Mouse (Mus musculus) cerebellum, adult 2 months (tissue): ENCODE measurements around the gene Tmem260. TPM values are rescaled to one million over a fixed set of nuclear protein-coding genes. Genes with fewer than 3 reads are reported as not detected.
"Not testable (repeated sequence)": the region's sequence is repeated elsewhere in the genome, so short reads cannot be mapped to it uniquely, and the experiment has no call there.

ENCODE experiments used
- DNase-seq, 2 experiments: peaks; one replicate each; pipeline ENCODE4 v3.0.0; 2021
- H3K27ac ChIP-seq: fragments of 200-500 bp; 2 replicates; pipeline ENCODE4 v1.5.1; 2012; ENCODE audit warnings: low read length, control low read depth, inconsistent platforms; ENCODE audit not compliant: insufficient read depth
- H3K27me3 ChIP-seq: fragments of 200-500 bp; 2 replicates; pipeline ENCODE4 v1.6.1; 2012; ENCODE audit warnings: inconsistent platforms, mild to moderate bottlenecking, low read length, moderate library complexity; ENCODE audit not compliant: control insufficient read depth, insufficient read depth
- H3K4me1 ChIP-seq: fragments of 200-500 bp; 2 replicates; pipeline ENCODE4 v1.6.1; 2011; ENCODE audit warnings: low read length; ENCODE audit not compliant: control insufficient read depth, insufficient read depth
- H3K4me3 ChIP-seq: fragments of 200-500 bp; replicated peaks from 2 replicates; pipeline ENCODE3; 2011; ENCODE audit warnings: mild to moderate bottlenecking, low read depth, low read length, control low read depth; ENCODE audit not compliant: insufficient read depth
- CTCF ChIP-seq: fragments of 200-500 bp; IDR thresholded peaks from 2 replicates; pipeline ENCODE4 v1.5.1; 2011; ENCODE audit warnings: low read depth, mild to moderate bottlenecking, control low read depth, low read length, moderate library complexity, borderline replicate concordance; ENCODE audit not compliant: insufficient read depth
- POLR2A ChIP-seq: fragments of 200-500 bp; IDR thresholded peaks from 2 replicates; pipeline ENCODE4 v1.6.1; 2011; ENCODE audit warnings: low read length, control low read depth, borderline replicate concordance; ENCODE audit not compliant: insufficient read depth
- WGBS: fragments of 180-500 bp; shearing (Covaris S2); methylation state at CpG from one replicate; pipeline ENCODE4 v1.1.7; 2018; 5-methylcytosine and 5-hydroxymethylcytosine counted together
- polyA plus RNA-seq: library from polyadenylated mRNA; depleted of rRNA; stranded (reverse); fragments of >200 nt; gene quantifications from 2 replicates; pipeline ENCODE4 v1.2.3, GENCODE M21; 2012

Tmem260 gene
- polyA plus RNA-seq, 1 experiment, result 18.6 TPM

GRCm38 (mm10) chr14:48458901-48459300 is 13.0 kb downstream of the Tmem260 start:
- TF ChIP-seq POLR2A (no peak), CTCF (no peak)
- H3K4me1 ChIP-seq, result no peaks in the 10 kb centered on the region
- no peak for DNase-seq
- no peak overlapping the region for H3K4me3 ChIP-seq
- H3K27me3 ChIP-seq, result no peaks in the 10 kb centered on the region
- no peak overlapping the region for H3K27ac ChIP-seq
- 94% methylated on average over 9 of the region's 9 CpGs for WGBS

- WGBS, result 56% methylated on average over 7 of the region's 7 CpGs
- DNase-seq, result no peak
- H3K27ac ChIP-seq, result no peak overlapping the region
- H3K4me3 ChIP-seq, result no peak overlapping the region
- H3K27me3 ChIP-seq, result no peaks in the 10 kb centered on the region
- TF ChIP-seq POLR2A, result no peak
- no peak for TF ChIP-seq CTCF
- H3K4me1 ChIP-seq, result no peaks in the 10 kb centered on the region
Measured at GRCm38 (mm10) chr14:48468339-48468738, 22.4 kb downstream of the Tmem260 start.

DNA sequence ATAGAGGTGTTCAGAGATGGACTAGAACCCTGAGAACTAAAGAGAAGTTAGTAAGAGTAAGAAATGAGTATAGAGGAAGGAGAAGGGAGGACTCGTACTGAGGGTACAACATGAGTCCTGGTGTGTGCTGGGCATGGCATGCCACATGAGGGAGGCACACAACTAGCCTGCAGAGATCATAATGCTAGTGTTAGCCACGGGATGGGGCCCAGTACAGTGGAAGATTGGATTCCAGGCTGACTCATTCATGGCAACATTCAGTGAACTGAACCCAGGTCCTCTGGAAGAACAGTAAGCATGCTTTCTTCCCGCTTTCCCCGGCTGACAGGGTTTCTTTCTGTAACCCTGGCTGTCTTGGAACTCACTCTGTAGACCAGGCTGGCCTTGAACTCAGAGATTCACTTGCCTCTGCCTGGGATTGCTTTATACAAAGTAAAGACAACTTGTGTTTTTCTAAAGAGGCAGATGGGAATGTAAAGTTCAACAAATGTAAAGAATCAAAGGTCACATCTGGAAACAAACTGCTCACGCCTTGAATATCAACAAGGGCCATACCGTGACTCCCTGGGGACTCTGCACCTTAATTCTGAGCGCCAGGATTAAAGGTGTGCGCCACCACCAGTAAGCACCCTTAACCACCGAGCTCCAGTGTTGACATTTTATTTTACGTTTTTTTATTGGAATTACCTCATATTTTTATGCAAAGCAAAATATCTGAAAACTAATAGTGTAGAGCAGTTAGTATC is 25.0 kb downstream of the Tmem260 start:
- no peaks in the 10 kb centered on the region for H3K4me1 ChIP-seq
- no peak for TF ChIP-seq CTCF
- TF ChIP-seq POLR2A, result no peak
- DNase-seq, result no peak
- WGBS, result 91% methylated on average over 10 of the region's 10 CpGs
- no peak overlapping the region for H3K27ac ChIP-seq
- H3K4me3 ChIP-seq, result no peak overlapping the region
- no peaks in the 10 kb centered on the region for H3K27me3 ChIP-seq

DNA sequence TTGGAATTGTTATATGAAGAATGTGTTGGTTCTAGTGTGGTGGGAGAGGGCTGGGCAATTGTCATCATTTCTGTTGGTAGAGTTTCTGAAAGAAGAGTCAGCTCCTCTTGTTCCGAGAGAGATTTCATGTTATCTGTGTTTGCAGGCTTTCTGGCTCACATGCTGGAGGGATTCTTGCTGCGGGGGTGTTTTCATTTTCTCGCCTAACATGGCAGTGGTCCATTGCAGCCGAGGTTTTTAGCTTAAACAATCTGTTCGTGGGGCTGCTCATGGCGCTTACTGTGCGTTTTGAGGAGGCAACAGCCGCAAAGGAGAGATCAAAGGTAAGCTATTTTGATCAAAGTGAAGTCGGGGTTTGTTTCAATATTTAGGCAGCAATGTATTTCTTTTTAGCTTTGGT is 26.3 kb downstream of the Tmem260 start:
- Histone ChIP-seq H3K4me3 (no peak overlapping the region), H3K4me1 (no peaks in the 10 kb centered on the region), H3K27ac (no peak overlapping the region), H3K27me3 (no peaks in the 10 kb centered on the region)
- no peak for DNase-seq
- WGBS, result 74% methylated on average over 9 of the region's 9 CpGs
- TF ChIP-seq POLR2A, result no peak

DNA sequence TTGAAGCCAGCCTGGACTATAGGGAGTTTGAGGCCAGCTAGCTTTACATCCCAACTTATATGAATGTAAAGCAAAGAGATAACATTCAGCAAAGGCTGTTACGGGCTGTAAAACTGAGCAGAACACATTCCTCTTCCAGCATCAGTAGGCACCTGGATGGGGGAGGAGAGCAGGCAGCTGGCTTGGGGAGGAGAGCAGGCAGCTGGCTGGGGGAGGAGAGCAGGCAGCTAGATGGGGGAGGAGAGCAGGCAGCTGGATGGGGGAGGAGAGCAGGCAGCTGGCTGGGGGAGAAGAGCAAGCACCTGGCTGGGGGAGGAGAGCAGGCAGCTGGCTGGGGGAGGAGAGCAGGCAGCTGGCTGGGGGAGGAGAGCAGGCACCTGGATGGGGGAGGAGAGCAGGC is 29.4 kb downstream of the Tmem260 start:
- Histone ChIP-seq H3K27ac (no peak overlapping the region), H3K27me3 (no peaks in the 10 kb centered on the region), H3K4me1 (no peaks in the 10 kb centered on the region), H3K4me3 (no peak overlapping the region)
- 90% methylated on average over 1 of the region's 1 CpGs for WGBS
- TF ChIP-seq POLR2A (no peak), CTCF (no peak)
- DNase-seq, result no peak

DNA sequence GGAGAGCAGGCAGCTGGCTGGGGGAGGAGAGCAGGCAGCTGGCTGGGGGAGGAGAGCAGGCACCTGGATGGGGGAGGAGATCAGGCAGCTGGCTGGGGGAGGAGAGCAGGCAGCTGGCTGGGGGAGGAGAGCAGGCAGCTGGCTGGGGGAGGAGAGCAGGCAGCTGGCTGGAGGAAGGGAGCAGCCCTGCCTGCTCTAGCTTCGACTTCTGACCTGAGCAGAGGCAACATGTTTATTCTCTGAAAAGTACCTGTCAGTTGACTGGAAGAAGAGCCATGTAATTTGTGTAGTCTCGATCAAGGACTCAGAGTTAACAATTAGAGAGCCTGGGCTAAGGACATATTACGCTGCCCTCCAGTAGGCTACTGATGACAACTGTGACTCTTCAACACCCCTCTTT is 29.9 kb downstream of the Tmem260 start:
- WGBS, result 68% methylated on average over 3 of the region's 3 CpGs
- H3K4me1 ChIP-seq, H3K4me3 ChIP-seq, H3K27ac ChIP-seq, H3K27me3 ChIP-seq, DNase-seq: not testable (repeated sequence)

DNA sequence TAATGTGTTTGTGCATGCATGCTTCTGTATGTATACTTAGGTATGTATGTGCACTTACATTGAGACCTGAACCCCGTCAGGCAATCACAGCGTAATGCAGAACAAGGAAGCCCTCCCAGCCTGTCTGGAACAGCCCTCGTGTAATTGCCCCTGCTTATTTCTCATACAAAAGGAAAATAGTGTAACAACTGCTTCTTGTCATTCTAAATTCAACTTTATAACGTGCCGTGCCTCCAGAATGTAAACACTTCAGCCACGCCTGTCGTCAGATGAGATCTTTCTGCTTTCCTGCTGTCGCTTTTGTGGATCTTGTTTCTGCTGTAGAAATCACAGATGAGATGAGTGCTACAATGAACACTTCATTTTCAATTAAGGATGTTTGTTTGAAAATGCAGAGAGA is 30.4 kb downstream of the Tmem260 start:
- H3K27ac ChIP-seq, result no peak overlapping the region
- TF ChIP-seq POLR2A (no peak), CTCF (no peak)
- no peaks in the 10 kb centered on the region for H3K4me1 ChIP-seq
- WGBS, result 78% methylated on average over 8 of the region's 8 CpGs
- no peaks in the 10 kb centered on the region for H3K27me3 ChIP-seq
- H3K4me3 ChIP-seq, result no peak overlapping the region
- no peak for DNase-seq

GRCm38 (mm10) chr14:48481591-48481990 is 35.7 kb downstream of the Tmem260 start:
- TF ChIP-seq CTCF (no peak), POLR2A (no peak)
- Histone ChIP-seq H3K4me1 (no peaks in the 10 kb centered on the region), H3K4me3 (no peak overlapping the region), H3K27ac (no peak overlapping the region), H3K27me3 (no peaks in the 10 kb centered on the region)
- DNase-seq, result no peak
- 48% methylated on average over 7 of the region's 7 CpGs for WGBS
